Mouse (Mus musculus) T-helper 2 cell (primary cell): ENCODE data around the gene Slc7a5.

Source experiments
- in situ Hi-C: fragments of 300-600 bp; cut with MboI, MseI; formaldehyde crosslinking; loops from one replicate; pipeline ENCODE4 v1.15.1; 2025; ENCODE audit warnings: high pct_unique_total_duplicates

Slc7a5 gene

DNA sequence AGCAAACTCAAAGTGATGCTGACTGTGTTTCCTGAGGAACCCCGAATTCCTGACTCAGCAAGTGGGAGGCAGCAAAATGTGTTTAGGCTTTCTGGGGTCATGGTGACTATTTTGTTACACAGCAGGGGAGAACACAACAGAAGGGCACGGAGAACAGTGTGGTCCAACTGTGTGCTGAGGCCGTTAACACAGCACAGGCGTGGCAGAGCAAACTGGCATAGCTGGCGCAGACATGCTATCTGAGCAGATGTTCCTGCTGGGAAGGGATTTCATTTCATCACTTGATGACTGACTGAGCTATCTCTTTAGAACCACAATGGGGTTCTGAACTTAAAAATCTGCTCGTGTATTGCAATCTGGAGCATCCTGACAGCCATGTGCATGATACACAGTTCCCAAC, 22.1 kb downstream of the Slc7a5 start:
- in situ Hi-C loops = loop anchor here (10.0 kb wide), 1 partner anchor 239 kb away; no protein-coding TSS in a partner anchor

DNA sequence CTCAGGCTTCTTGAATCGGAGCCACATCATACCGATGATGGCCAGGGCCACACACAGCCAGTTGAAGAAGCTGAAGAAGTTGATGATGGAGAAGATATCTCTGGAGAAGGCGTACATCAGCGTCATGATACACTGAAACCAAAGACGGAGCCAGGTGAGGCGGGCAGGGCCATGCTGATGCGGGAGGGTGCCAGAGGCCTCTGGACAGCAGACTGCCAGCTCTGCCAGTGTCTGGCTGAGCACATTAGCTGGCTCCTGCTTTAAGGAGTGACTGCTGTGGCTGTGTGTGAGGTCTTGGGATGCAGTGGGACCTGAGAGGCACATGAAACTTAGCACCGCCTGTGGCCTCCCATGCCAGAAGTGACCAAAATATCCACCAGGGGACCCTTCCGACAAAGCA, 22.5 kb downstream of the Slc7a5 start:
- in situ Hi-C loops = loop anchor here (10.0 kb wide), 1 partner anchor 240 kb away; no protein-coding TSS in a partner anchor

DNA sequence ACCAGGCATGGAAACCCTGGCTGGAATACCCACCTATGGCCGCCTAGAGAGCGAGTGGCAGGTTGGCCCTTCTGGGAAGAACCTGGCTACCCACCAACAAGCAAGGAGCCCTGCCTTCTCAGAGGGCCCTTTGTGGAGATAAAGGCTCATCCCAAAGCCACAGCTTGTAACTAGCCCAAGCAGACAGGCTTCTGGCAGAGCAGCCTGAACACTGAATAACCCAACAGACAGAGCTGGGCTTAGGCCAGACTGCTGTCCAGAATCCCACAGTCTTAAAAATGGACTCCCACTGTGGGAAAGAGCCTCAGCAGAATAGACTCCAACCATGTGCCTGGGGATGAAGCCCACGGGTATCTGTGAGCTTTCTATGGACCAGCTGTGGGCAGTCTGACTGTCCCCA, 23.3 kb downstream of the Slc7a5 start:
- in situ Hi-C loops = loop anchor here (10.0 kb wide), 1 partner anchor 241 kb away; no protein-coding TSS in a partner anchor

DNA sequence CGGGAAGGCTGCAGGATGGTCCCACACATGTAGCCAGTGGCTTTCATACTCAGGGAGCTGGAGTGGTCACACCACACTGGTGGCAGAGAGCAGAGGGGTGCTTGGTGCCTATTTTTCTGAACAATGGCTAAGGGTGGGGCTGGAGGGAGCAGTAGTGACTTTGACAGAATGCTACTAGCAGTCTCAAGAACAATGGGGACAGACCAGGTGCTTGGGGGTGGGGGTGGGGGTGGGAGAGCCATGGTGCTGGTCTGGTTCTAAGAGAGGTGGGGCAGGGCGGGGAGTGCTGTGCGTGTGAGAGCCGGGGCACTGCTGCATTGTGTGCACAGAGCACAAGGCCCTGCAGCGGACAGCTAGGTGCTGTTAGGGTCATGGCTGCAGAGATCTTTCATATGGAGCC, 25.6 kb downstream of the Slc7a5 start:
- in situ Hi-C loops = loop anchor here (10.0 kb wide), 1 partner anchor 243 kb away; no protein-coding TSS in a partner anchor

DNA sequence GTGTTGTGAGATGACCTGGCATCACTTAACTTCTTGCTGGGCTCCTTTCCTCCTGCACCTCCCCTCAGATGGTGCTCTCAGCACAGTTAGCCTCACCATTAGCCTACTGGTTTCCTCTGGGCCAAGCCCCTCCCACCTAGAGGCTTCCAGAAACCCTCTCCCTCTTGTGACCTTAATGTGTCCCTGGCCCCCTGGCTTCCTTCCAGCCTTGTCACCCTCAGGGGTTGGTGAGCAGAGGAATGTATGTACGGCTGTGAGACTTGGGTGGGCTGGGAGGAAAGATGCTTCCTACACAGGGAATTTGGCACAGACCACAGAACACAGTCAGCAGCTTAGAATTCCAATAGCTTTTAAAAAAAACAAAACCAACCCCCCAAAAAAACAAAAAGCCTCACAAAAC, 26.7 kb downstream of the Slc7a5 start:
- in situ Hi-C loops = loop anchor here (10.0 kb wide), 1 partner anchor 244 kb away; no protein-coding TSS in a partner anchor

DNA sequence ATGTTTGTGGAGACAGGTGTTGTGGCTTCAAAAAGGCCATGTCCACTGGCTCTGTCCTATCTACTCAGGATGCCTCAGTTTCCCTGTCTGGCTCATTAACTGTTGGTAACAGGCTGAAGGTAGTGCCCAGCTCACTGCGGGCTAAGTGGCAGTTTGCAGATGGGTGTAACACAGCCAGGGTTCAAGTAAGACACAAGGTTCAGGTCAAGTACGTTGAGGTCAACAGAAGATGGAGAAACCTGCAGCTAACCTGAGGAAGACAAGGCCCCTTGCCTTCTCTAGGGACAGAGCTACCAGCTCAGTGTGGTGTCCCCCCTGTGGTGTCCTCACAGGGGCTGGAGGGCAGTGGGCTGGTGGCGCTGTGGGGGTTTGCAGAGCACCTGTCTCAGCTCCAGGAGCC, 27.8 kb downstream of the Slc7a5 start:
- in situ Hi-C loops = loop anchor here (10.0 kb wide), 1 partner anchor 245 kb away; no protein-coding TSS in a partner anchor

DNA sequence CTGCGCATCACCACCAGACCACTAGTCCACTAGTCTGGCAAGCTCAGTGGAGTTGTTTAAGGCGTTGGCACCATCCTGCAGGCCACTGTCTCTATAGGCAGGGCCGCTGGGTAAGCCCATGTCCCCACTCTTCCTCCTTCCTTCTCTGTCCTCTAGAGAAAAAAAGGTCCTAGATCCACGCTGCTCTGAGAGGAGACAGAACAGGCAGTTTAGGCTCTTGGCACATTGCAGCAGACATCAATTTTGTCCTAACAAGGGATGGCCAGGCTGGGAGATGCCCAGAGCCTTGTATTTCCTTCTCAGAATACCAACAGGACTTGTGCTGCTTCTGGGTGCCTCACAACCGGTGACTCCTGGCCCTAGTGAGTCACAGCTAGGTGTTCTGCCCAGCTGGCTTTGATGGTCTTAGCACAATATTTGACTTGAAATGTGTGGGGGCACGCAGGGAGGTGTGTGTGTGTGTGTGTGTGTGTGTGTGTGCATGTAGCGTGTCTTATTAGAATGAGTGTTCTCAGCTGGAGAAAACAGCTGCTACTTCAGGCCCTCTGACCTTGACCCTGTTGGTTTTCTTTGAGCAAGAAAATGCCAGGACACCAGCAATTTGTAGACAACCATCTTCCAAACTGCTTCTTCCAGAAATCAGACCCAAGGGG, 29.5 kb downstream of the Slc7a5 start:
- in situ Hi-C loops = no loop called here

DNA sequence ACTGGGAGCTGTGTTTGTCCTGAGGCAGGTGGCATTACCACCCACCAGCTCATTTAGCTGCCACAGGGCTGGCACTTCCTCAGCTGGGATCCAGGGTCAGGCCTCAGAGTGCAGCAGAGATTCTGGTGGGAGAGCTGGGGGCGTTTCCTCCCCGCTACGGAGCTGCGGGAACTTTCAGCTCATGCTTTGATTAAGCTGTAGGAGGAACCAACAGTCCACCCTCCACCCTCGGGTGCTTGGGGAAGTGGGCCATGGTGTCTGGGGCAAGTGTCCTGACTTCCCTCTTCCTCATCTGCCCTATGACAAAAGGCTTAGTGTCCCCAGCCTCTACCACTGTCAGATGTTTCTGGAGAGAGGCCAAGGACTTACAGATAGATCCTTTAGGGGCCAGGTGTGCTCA, 30.3 kb downstream of the Slc7a5 start:
- in situ Hi-C loops = no loop called here

DNA sequence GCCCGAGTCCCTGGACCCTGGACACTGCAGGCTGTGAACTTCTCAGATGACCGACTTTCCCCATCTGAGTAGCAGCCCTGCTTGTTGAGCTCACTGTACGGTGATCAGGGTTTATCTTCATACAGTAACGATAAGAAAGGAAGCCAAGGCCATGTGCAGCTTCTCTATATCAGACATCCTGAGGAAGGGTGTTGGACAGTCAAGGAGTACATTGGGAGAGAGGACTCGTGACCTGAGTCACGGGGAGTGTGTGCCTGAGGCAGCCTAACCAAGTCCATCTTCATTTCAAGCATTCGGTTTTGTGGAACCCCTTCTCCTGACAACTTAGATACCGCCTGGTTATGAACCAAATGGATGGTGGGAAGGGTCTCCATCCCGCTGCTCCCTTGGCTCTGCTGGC, 32.0 kb downstream of the Slc7a5 start:
- in situ Hi-C loops = no loop called here

DNA sequence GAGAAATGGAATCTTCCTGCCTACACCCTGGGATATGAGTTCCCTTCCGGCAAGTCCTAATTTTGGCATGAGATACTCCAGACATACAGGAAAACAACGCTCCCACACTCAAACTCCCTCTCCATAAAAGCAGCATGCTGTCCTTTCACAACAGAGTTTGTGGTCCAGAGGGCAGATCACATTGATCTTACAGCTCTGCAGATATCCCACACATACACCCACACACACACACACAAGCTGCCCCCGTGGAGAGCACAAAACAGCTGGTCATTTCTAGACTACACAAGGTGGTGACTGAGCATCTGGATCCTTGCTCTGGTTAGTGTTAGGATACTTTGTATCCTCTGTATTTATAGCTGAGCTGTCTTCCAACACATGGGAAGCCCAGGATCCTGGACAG, 32.4 kb downstream of the Slc7a5 start:
- in situ Hi-C loops = no loop called here

DNA sequence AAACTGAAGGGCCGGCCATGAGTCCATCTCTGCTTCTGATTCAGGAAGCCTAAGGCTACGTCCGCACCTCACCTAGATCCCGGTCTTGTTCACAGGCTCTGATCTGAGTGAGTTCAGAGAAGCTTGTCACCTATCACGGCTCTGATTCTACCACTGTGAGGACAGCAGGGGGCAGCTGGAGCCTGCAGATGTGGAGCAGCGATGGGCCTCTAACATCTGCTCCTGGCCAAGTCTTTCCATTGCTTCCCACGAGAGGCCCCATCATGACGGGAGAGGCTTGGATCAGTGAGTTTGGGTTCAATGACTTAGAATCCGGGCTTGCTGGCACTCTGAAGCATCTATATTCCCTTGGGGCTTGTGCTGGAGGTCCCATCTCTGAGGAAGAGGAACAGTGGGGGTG, 33.5 kb downstream of the Slc7a5 start:
- in situ Hi-C loops = no loop called here

DNA sequence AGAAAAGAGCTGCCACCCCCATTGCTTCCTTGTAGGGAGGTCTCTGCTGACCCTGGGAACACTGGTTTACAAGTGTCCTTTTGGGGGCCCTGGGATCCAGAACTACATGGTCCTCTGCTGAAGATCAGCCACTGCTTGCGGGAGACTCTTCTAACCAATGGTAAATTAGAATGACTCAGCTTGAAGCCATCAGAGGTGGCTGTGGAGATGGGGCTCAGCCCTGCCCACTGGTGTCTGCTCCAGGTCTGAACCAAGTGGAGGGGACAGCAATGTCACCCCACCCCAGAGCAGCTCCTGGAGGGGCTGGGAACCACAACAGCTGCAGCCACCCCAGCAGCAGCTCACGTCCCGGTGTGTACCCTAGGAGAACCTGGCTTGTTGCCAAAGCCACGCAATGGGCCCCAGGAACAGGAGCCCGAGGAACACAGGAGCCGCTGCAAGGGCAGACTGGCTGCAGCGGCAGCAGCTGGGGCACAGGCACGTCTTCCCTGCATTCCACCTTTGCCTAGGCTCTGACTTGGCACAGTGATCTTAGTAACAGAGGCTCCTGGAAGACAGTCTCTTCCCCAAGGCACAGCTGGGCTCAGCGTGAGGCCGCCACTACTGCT, 35.6 kb downstream of the Slc7a5 start:
- in situ Hi-C loops = no loop called here

DNA sequence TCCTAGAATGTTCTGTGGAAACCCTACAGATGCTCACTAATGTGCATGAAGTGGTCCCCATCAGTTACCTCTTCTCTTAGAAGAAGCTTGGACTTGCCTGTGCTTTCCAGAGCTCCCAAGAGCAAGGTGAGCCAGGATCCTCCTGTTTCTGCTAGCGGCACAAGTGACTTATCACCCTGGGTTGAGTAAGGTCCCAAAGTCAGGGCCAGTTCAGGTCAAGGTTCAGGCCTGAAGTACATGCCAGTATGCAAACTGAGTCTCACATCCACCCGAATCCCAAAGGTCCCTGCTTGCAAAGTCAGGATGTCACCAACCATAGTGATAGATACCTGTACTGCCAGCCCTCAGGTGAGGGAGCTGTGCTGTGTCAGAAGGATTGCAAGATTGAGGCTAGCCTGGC, 37.3 kb downstream of the Slc7a5 start:
- in situ Hi-C loops = no loop called here

DNA sequence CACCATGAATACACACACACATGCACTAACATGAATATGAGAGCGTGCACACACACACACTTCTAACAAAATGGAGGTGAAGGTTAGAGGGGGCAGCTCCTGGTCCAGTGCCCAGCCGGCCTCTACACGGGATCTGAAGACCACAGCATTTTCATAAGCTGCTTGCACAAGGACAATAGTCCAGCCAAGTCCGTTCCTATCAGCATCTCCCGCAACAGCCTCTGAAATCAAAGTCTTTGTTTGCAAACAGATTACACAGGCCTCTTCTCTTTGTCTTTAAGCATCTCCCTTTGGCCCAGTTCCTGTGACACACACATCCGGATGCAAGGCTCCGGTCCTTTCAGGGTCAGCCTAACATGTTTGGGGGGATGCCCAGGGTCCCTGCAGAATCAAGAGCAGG, 38.6 kb downstream of the Slc7a5 start:
- in situ Hi-C loops = no loop called here

DNA sequence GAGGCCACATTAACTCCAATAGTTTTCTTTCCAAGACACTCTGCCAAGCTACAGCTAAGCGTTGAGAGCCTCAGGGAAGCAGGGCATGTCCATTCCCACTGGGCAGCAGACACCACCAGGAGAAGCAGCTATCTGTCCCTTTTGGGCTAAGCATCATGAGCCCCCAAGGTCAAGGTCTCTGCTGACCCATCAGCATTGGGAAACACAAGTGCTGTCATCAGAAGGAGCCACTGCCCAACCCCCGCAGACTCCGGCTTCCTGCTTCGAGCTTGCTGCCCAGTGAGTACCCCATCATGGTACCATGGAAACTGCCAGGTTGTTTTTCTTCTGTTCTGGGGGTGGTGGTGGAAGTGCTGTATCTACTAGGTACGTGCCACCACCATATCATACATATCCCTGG, 39.3 kb downstream of the Slc7a5 start:
- in situ Hi-C loops = no loop called here

DNA sequence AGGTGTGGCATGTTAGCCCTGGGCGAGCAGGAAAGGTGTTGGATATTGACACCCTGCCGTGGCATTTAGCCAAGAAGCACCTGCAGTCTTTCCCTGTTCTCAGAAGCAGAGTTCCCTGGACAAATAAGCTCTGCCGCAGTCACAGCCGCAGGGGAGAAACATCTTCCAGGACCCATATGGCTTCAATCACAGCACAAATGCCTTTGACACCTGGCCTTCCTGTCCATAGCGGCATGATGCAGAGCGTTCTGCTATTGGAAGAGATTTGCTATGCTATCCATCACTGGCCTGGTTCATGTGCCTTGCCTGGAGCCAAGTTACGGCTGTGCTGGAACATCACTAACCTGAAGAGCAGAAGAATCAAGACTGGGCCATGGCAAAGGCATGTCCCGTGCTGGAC, 42.1 kb downstream of the Slc7a5 start:
- in situ Hi-C loops = no loop called here

DNA sequence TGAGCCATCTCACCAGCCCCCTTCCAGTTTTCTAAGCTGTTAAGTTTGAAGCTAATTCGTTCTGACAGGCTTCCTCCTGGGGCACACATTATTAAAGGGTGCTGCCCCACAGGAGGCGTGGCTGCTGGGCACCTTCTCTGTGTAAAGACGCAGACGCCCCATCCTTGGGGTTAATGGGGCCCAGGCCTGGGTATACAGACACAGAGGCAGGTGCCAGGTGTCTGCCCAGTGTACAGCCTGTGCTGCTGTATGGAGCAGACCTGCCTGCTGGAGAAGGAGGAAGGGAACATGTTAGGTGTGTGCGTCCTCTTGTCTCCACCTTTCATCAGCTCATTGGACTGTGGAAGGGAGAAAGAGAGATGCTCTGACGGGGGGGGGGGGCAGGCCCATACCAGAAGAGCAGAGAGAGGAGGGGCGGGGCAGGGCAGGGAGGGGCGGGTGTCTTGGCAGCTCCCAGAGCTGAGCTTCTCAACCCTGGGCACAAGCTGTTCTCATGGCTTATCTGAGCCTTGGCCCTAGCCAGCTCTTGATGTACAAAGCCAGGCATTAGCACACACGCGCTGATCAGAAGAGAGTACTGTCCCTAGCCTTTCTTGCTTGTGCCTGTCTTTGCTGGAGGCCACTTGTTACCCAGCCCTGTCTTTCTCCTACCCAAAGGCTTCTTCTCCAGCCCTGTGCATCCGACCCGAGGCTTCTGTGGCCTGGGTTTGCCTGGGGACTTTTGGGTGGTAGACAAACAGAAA, 45.5 kb downstream of the Slc7a5 start:
- in situ Hi-C loops = no loop called here

DNA sequence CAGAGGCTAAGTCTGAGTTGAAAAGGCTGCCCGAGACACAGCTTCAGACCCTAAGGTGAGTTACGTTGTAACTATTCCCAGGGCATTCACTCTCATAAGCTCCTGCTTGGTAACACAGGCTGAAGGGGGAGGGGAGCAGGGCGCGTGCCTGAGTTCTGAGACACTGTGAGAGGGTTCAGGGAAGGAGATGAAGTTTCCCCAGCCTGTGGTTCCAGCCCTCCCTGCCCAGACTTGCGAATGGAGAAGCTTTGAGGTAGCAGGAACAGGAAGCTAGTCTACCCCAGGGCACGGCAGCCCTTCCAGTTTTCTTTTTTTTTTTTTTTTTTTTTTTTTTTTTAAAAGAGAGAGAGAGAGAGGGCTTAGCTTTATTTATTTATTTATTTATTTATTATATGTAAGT, 46.2 kb downstream of the Slc7a5 start:
- in situ Hi-C loops = no loop called here

DNA sequence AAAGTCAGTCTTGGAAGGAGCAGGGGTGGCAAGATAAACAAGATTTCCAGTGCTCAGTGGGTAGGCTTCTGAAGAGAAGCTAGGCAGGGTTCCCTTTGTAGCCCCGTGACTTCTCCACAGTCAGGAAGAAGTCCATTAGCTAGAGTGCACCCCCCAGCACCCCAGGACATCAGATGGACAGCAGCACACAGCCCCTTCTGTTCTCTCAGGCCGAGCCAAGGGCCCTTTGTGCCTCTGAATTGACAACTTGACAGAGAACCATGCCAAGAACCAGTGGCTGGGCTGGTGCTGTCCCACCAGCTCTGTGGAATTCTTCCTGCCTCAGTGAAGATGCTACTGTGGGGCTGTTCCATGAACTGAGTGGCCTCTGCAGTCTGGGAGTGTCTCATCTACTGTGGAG, 49.7 kb downstream of the Slc7a5 start:
- in situ Hi-C loops = no loop called here

DNA sequence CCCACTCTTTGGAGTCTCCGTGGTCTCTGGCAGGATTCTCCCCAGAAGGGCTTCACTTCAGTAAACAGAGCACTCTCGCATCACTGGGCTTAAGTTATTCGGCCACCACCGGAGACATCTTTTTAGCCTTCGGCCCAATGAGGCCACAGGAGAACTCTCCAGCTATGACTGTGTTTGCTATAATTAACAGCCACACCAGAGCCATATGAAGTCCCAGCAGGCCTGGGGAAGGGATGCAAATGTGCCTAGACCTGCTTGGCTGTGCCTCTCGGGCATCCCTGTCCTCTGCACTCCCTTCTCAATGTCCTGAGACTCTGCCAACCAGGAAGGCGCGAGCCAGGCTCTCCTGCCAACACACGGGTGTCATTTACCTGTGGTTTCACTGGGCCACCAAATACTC, 50.2 kb downstream of the Slc7a5 start:
- in situ Hi-C loops = no loop called here

DNA sequence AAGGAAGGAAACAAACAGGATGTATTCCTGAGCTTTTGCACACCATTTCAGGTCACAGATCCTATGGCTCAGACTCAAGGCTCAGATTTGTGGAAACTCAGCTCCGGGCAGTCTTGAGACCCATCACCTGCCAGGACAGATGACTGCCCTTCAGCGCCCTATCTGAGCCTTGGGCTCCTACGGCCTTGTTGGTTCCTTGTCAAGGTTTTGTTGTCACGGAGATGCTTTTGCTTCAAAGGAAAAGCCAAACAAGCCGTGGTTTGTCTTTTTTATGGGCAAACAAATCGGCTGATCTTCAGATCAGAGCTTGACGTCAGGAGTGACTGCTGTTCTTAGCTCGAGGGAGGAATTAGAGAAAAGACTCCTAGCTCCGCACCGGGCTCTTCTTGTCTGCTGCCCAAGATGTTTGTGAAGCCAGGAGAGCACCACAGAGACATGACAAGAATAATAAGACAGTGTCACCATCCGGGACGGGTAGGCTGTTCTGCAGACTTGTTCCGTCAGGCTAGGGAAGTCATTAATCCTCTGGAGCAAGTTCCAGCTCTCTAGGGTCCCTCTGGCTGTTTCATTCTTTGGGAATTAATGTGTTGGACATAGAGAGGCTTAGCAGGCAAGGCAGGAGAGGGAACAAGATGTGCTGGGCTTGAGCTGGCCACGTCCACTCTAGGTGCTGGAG, 51.3 kb downstream of the Slc7a5 start:
- in situ Hi-C loops = no loop called here

DNA sequence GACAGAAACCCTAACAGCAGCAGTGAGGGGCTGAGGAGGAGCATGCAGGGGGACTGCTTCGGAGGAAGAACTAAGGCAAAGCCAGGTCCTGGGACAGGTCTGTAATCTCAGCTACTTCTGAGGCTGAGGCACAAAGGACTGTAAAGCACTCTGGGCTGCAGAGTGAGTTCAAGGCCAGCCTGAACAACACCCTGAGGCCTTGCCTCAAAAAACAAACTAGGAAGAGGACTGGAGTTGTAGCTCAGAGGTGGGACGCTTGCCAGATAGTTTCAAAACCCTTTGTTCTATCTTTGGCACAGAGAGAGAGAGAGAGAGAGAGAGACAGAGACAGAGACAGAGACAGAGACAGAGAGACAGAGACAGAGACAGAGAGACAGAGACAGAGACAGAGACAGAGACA, 53.9 kb downstream of the Slc7a5 start:
- in situ Hi-C loops = loop anchor here (5.0 kb wide), 1 partner anchor 49 kb away; no protein-coding TSS in a partner anchor
